Mouse (Mus musculus) heart, embryonic 13.5 days (tissue): Measurements from ENCODE around the gene Palm2. TPM values are rescaled to one million over a fixed set of nuclear protein-coding genes. Genes with fewer than 3 reads are reported as not detected.

ENCODE experiments used
- polyA plus RNA-seq: library from polyadenylated mRNA; unstranded; fragments of >200 nt; fragmentation: Nextera tagmentation; extraction: Ambion mirVana; gene quantifications from 2 replicates; pipeline ENCODE4 v1.2.1, GENCODE M21; 2015

The Palm2 gene
- polyA plus RNA-seq, 1 experiment from 2014 or later = 22.6 TPM

Other genes starting within 250 kb of the Palm2 start
- 1.7 and 1.8 TPM in 2 replicates for gene Ptpn3, start 132.4 kb upstream of the Palm2 start, polyA plus RNA-seq
- gene Pakap, start 133.9 kb downstream of the Palm2 start, polyA plus RNA-seq = 49.3 and 52.6 TPM in 2 replicates